Mouse (Mus musculus): ENCODE measurements at regions not wholly inside any gene's neighbourhood (a gene's known extent, or its start where the extent isn't known, plus 50 kb on each side); places are given as distances from the start of the nearest gene placed in this dataset.

GRCm38 (mm10) chr7:136330431-136330830 is 564.0 kb upstream of the Mgmt start:
- Histone ChIP-seq H3K9me3 (ENCODE audit: control insufficient read depth, low read length) (no peaks in the 10 kb centered on the region), H3K4me2 (ENCODE audit: low read length) (no peak overlapping the region), H3K4me3 (ENCODE audit: low read depth, low read length) (no peak overlapping the region), H3K4me1 (replicated peaks; ENCODE audit: control insufficient read depth, insufficient read depth, low read length) (no peaks in the 10 kb centered on the region), H3K27me3 (replicated peaks; ENCODE audit: control insufficient read depth, insufficient read depth, low read length) (no peaks in the 10 kb centered on the region), H3K27ac (ENCODE audit: low read depth) (no peak overlapping the region), H3K9ac (ENCODE audit: low read length) (no peak overlapping the region), H3K36me3 (ENCODE audit: control insufficient read depth, insufficient read depth, low read length) (no peaks in the 10 kb centered on the region)
- no peak for DNase-seq (ENCODE audit: low spot score)
- no peak for ATAC-seq (replicated peaks; ENCODE audit: low FRiP score, low TSS enrichment, low read depth)
- WGBS = 88% methylated on average over 1 of the region's 1 CpGs

DNA sequence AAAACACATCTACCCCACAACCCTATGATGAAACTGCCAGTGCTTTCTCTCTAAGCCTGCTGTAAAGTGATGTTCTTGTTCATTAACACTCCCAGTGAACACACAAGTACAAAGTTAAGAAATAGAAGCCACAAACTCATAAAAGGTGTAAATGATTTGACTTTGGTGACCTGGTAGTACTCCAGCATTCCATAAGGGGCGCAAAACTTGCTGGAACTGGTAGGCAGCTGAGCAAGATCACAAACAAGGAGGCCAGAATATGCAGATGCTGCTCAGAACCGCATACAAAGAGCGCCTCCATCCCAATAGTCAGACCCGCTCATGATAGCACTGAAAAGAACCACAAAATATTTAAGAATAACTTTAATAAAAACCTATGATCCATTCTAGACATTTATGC is 561.6 kb upstream of the Mgmt start:
- H3K4me2 ChIP-seq (ENCODE audit: low read length) = no peak overlapping the region
- H3K9me3 ChIP-seq (ENCODE audit: control insufficient read depth, low read length) = no peaks in the 10 kb centered on the region
- 46% methylated on average over 4 of the region's 4 CpGs for WGBS
- H3K4me1 ChIP-seq (replicated peaks; ENCODE audit: control insufficient read depth, insufficient read depth, low read length) = no peaks in the 10 kb centered on the region
- no peak overlapping the region for H3K4me3 ChIP-seq (ENCODE audit: low read depth, low read length)
- no peak overlapping the region for H3K9ac ChIP-seq (ENCODE audit: low read length)
- no peak overlapping the region for H3K27ac ChIP-seq (ENCODE audit: low read depth)
- no peaks in the 10 kb centered on the region for H3K36me3 ChIP-seq (ENCODE audit: control insufficient read depth, insufficient read depth, low read length)
- H3K27me3 ChIP-seq (replicated peaks; ENCODE audit: control insufficient read depth, insufficient read depth, low read length) = no peaks in the 10 kb centered on the region
- no peak for DNase-seq (ENCODE audit: low spot score)
- ATAC-seq (replicated peaks; ENCODE audit: low FRiP score, low TSS enrichment, low read depth) = no peak

GRCm38 (mm10) chr7:136341599-136342210 is 552.7 kb upstream of the Mgmt start:
- H3K36me3 ChIP-seq (ENCODE audit: control insufficient read depth, insufficient read depth, low read length) = no peaks in the 10 kb centered on the region
- H3K4me1 ChIP-seq (replicated peaks; ENCODE audit: control insufficient read depth, insufficient read depth, low read length) = peaks cover 22% of the 10 kb centered on the region
- no peak overlapping the region for H3K4me3 ChIP-seq (ENCODE audit: low read depth, low read length)
- no peak overlapping the region for H3K4me2 ChIP-seq (ENCODE audit: low read length)
- no peak overlapping the region for H3K27ac ChIP-seq (ENCODE audit: low read depth)
- H3K27me3 ChIP-seq (replicated peaks; ENCODE audit: control insufficient read depth, insufficient read depth, low read length) = no peaks in the 10 kb centered on the region
- no peak for DNase-seq (ENCODE audit: low spot score)
- no peak for ATAC-seq (replicated peaks; ENCODE audit: low FRiP score, low TSS enrichment, low read depth)
- H3K9me3 ChIP-seq (ENCODE audit: control insufficient read depth, low read length) = no peaks in the 10 kb centered on the region
- no peak overlapping the region for H3K9ac ChIP-seq (ENCODE audit: low read length)
- WGBS = 72% methylated on average over 16 of the region's 16 CpGs

- peaks cover 22% of the 10 kb centered on the region for H3K4me1 ChIP-seq (replicated peaks; ENCODE audit: control insufficient read depth, insufficient read depth, low read length)
- no peaks in the 10 kb centered on the region for H3K9me3 ChIP-seq (ENCODE audit: control insufficient read depth, low read length)
- peak overlapping the region; percentile 39 for H3K27ac ChIP-seq (ENCODE audit: low read depth)
- H3K36me3 ChIP-seq (ENCODE audit: control insufficient read depth, insufficient read depth, low read length) = no peaks in the 10 kb centered on the region
- H3K27me3 ChIP-seq (replicated peaks; ENCODE audit: control insufficient read depth, insufficient read depth, low read length) = no peaks in the 10 kb centered on the region
- 47% methylated on average over 10 of the region's 10 CpGs for WGBS
- ATAC-seq (replicated peaks; ENCODE audit: low FRiP score, low TSS enrichment, low read depth) = no peak
- no peak overlapping the region for H3K9ac ChIP-seq (ENCODE audit: low read length)
- H3K4me2 ChIP-seq (ENCODE audit: low read length) = no peak overlapping the region
- no peak for DNase-seq (ENCODE audit: low spot score)
- no peak overlapping the region for H3K4me3 ChIP-seq (ENCODE audit: low read depth, low read length)
Measured at GRCm38 (mm10) chr7:136342211-136342799, 552.1 kb upstream of the Mgmt start.

DNA sequence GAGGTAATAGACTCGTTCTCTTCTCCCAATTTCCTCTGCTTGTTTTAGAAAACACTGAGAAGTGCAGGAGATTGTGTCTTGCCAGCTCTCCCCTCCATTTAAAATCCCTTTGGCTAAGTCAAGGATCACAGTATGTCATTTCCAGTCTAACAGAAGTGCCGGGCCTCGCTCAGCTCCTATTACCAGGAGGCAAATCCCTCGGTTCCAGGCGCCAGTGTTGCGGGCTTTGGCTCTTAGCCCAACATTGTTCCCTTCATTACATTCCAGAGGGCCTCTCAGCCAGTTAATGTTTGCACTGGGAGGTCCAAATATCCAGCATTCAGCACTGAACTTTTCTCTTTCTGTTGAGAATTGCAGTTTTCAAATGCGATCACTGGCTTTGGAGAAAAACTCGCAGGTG is 551.6 kb upstream of the Mgmt start:
- Histone ChIP-seq H3K4me1 (replicated peaks; ENCODE audit: control insufficient read depth, insufficient read depth, low read length) (peaks cover 22% of the 10 kb centered on the region), H3K4me2 (ENCODE audit: low read length) (peak overlapping the region; percentile 25; the same call in 1 of the 2 replicates), H3K36me3 (ENCODE audit: control insufficient read depth, insufficient read depth, low read length) (no peaks in the 10 kb centered on the region), H3K9ac (ENCODE audit: low read length) (no peak overlapping the region), H3K4me3 (ENCODE audit: low read depth, low read length) (no peak overlapping the region), H3K27ac (ENCODE audit: low read depth) (peak overlapping the region; percentile 39), H3K9me3 (ENCODE audit: control insufficient read depth, low read length) (no peaks in the 10 kb centered on the region), H3K27me3 (replicated peaks; ENCODE audit: control insufficient read depth, insufficient read depth, low read length) (no peaks in the 10 kb centered on the region)
- DNase-seq (ENCODE audit: low spot score) = peak; percentile 69
- no peak for ATAC-seq (replicated peaks; ENCODE audit: low FRiP score, low TSS enrichment, low read depth)
- 9% methylated on average over 8 of the region's 8 CpGs for WGBS

GRCm38 (mm10) chr7:136343494-136343893 is 550.9 kb upstream of the Mgmt start:
- ATAC-seq (replicated peaks; ENCODE audit: low FRiP score, low TSS enrichment, low read depth) = no peak
- no peaks in the 10 kb centered on the region for H3K27me3 ChIP-seq (replicated peaks; ENCODE audit: control insufficient read depth, insufficient read depth, low read length)
- peak overlapping the region; percentile 39; the same call in 1 of the 2 replicates for H3K27ac ChIP-seq (ENCODE audit: low read depth)
- H3K4me1 ChIP-seq (replicated peaks; ENCODE audit: control insufficient read depth, insufficient read depth, low read length) = peaks cover 22% of the 10 kb centered on the region
- DNase-seq (ENCODE audit: low spot score) = no peak
- no peaks in the 10 kb centered on the region for H3K9me3 ChIP-seq (ENCODE audit: control insufficient read depth, low read length)
- H3K4me3 ChIP-seq (ENCODE audit: low read depth, low read length) = no peak overlapping the region
- no peak overlapping the region for H3K9ac ChIP-seq (ENCODE audit: low read length)
- H3K4me2 ChIP-seq (ENCODE audit: low read length) = no peak overlapping the region
- 80% methylated on average over 4 of the region's 4 CpGs for WGBS
- no peaks in the 10 kb centered on the region for H3K36me3 ChIP-seq (ENCODE audit: control insufficient read depth, insufficient read depth, low read length)

GRCm38 (mm10) chr7:136345051-136345450 is 549.4 kb upstream of the Mgmt start:
- no peak for DNase-seq (ENCODE audit: low spot score)
- H3K9ac ChIP-seq (ENCODE audit: low read length) = no peak overlapping the region
- no peaks in the 10 kb centered on the region for H3K27me3 ChIP-seq (replicated peaks; ENCODE audit: control insufficient read depth, insufficient read depth, low read length)
- H3K4me1 ChIP-seq (replicated peaks; ENCODE audit: control insufficient read depth, insufficient read depth, low read length) = peaks cover 18% of the 10 kb centered on the region
- H3K36me3 ChIP-seq (ENCODE audit: control insufficient read depth, insufficient read depth, low read length) = no peaks in the 10 kb centered on the region
- 80% methylated on average over 3 of the region's 3 CpGs for WGBS
- H3K4me2 ChIP-seq (ENCODE audit: low read length) = no peak overlapping the region
- H3K4me3 ChIP-seq (ENCODE audit: low read depth, low read length) = no peak overlapping the region
- no peak for ATAC-seq (replicated peaks; ENCODE audit: low FRiP score, low TSS enrichment, low read depth)
- H3K27ac ChIP-seq (ENCODE audit: low read depth) = no peak overlapping the region
- H3K9me3 ChIP-seq (ENCODE audit: control insufficient read depth, low read length) = no peaks in the 10 kb centered on the region

DNA sequence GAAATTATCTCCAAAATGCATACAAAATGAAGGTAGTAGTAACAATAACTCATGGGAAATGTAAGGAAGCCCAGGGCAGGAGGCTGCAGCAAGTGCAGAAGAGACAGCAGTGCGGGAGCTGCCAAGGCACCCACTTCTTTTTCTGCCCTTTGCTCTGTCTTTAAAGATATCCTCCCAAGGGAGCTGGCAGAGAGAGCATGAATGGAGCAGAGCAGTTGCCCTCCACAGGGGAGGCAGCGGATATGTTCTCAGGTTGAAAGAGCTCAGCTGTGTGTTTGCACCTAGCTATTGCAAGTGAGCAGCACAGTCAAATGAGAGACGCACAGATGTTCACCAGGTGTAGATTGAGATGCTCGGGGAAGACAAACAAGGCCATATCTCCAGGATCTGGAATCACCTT is 547.9 kb upstream of the Mgmt start:
- no peak overlapping the region for H3K27ac ChIP-seq (ENCODE audit: low read depth)
- no peak overlapping the region for H3K9ac ChIP-seq (ENCODE audit: low read length)
- WGBS = 55% methylated on average over 4 of the region's 4 CpGs
- DNase-seq (ENCODE audit: low spot score) (no peak), ATAC-seq (replicated peaks; ENCODE audit: low FRiP score, low TSS enrichment, low read depth) (no peak)
- no peak overlapping the region for H3K4me2 ChIP-seq (ENCODE audit: low read length)
- no peaks in the 10 kb centered on the region for H3K27me3 ChIP-seq (replicated peaks; ENCODE audit: control insufficient read depth, insufficient read depth, low read length)
- no peaks in the 10 kb centered on the region for H3K36me3 ChIP-seq (ENCODE audit: control insufficient read depth, insufficient read depth, low read length)
- H3K9me3 ChIP-seq (ENCODE audit: control insufficient read depth, low read length) = no peaks in the 10 kb centered on the region
- no peak overlapping the region for H3K4me3 ChIP-seq (ENCODE audit: low read depth, low read length)
- H3K4me1 ChIP-seq (replicated peaks; ENCODE audit: control insufficient read depth, insufficient read depth, low read length) = peaks cover 18% of the 10 kb centered on the region

DNA sequence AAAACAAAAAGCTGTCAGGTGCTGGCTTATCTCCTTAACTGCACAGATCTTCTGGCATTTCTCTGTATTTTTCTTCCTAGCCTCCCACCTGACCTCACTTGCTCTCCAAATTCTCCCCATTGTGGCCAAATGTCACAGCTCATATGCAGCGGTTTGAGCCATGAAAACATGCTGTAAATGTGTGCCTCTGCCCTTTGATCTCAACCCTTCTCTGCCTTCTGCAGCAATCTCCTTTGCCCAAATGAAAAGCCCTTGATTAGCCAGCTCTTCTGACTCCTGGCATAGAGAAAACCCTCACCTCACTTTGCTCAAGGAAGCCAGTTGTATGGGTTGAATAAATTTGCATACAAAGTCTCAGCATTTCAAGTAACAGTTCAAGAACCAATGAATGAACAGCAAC is 546.1 kb upstream of the Mgmt start:
- ATAC-seq (replicated peaks; ENCODE audit: low FRiP score, low TSS enrichment, low read depth) (no peak), DNase-seq (ENCODE audit: low spot score) (no peak)
- Histone ChIP-seq H3K4me2 (ENCODE audit: low read length) (no peak overlapping the region), H3K4me1 (replicated peaks; ENCODE audit: control insufficient read depth, insufficient read depth, low read length) (peaks cover 4% of the 10 kb centered on the region; the same call in 1 of the 2 replicates), H3K9me3 (ENCODE audit: control insufficient read depth, low read length) (no peaks in the 10 kb centered on the region), H3K36me3 (ENCODE audit: control insufficient read depth, insufficient read depth, low read length) (no peaks in the 10 kb centered on the region), H3K4me3 (ENCODE audit: low read depth, low read length) (no peak overlapping the region), H3K27ac (ENCODE audit: low read depth) (no peak overlapping the region), H3K27me3 (replicated peaks; ENCODE audit: control insufficient read depth, insufficient read depth, low read length) (no peaks in the 10 kb centered on the region), H3K9ac (ENCODE audit: low read length) (no peak overlapping the region)
- 42% methylated on average over 1 of the region's 1 CpGs for WGBS

Measured in intestine, embryonic 14.5 days (tissue).